Mouse (Mus musculus): ENCODE measurements around the gene Efcab2.

DNA sequence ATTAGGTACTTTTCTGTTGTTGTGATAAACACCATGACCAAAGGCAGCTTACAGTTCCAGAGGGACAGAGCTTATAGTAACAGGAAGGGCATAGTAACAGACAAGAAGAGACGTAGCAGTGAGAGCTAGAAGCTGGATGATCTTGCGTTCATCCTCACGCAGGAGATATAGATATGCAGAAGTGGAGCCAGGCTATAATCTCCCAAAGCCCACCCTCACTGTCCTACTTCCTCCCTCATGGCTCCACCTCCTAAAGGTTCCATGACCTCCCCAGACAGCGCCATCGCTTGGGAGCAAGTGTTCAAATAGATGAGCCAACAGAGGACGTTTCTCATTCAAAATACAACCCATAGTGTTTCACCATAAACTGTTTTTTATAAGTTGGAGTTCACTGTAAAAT, 10.8 kb upstream of the Efcab2 start:
- TF ChIP-seq POLR2A (IDR thresholded peaks at IDR 0.05; ENCODE audit: control insufficient read depth, low read depth, low read length) (no peak), CTCF (IDR thresholded peaks at IDR 0.05; ENCODE audit: control insufficient read depth, insufficient read depth, insufficient replicate concordance, low read depth, low read length) (no peak)
